Mouse (Mus musculus): ENCODE measurements around the gene Papln.

DNA sequence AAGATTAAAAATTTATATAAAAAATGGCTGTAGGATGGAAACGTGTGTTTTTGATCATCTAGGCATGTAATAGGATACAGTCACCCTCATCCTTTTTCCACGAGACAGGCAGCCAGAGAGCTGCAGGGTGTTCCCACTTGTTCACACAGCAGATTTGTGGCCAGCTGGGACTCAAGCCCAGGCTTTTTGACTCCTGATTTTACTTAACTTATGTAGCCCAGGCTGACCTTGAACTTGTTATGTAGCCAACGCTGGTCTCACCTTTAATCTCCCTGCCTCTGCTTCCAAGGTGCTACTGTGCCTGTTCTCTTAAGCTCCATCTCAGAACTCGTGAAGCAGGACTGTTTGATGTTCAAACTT lies 26.3 kb downstream of the Papln start:
- TF ChIP-seq POLR2A (IDR thresholded peaks at IDR 0.05; ENCODE audit: insufficient read length, low read depth) (no peak), POLR2AphosphoS2 (IDR thresholded peaks at IDR 0.05; ENCODE audit: insufficient read length, low read depth) (no peak), MYOG (IDR thresholded peaks at IDR 0.05; ENCODE audit: control insufficient read depth in 1 of 3, insufficient read depth in 1 of 3, insufficient read length in 2 of 3, low read depth in 2 of 3) (no peak), MAX (IDR thresholded peaks at IDR 0.05; ENCODE audit: low read depth) (no peak), E2F4 (IDR thresholded peaks at IDR 0.05; ENCODE audit: insufficient read depth) (no peak), USF1 (IDR thresholded peaks at IDR 0.05; ENCODE audit: low read depth) (no peak), TCF12 (IDR thresholded peaks at IDR 0.05; ENCODE audit: insufficient read depth, poor library complexity, severe bottlenecking) (no peak)

All from myocyte (in vitro differentiated cells).